Mouse (Mus musculus) NIH3T3 (cell line): ENCODE measurements around the gene Dpm2.

ENCODE experiments used
- DNase-seq: peaks from one replicate; pipeline ENCODE4 v3.0.0-alpha.2; 2012; ENCODE audit warnings: low read depth

The Dpm2 gene

DNA sequence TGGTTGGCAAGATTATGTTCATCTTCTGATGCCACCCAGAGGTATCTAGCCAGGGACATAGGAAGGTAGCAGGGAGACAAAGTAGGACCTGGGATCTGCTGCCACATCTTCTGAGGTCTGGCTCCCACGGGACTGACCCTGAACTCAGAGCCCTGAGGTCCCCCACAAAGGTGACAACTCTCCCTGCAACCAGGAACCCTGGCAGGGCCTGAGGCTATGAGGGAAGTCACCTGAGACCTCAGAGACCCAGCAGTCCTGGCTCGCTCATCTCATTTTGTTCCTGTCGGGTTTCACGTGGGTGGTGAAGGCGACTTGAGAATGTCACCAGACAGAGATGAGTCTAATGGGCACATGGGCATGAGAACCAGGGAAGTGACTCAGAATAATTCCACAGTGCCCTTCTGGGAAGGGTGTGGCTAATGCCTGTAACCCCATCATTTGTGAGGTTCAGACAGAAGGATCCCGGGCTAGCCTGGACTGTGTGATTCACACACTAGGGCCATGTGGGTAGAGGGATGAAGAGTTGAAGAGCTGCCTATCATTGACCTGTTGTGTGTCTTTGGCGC, 14.6 kb downstream of the Dpm2 start:
- no peak for DNase-seq

- DNase-seq = peak; percentile 98
Observed at GRCm38 (mm10) chr2:32586871-32587351, 16.3 kb downstream of the Dpm2 start, which contains the start of gene St6galnac4. TSS of gene St6galnac4 (plus strand) at chr2:32587095.

GRCm38 (mm10) chr2:32587731-32588321, 17.2 kb downstream of the Dpm2 start:
- peak; percentile 48 for DNase-seq

DNA sequence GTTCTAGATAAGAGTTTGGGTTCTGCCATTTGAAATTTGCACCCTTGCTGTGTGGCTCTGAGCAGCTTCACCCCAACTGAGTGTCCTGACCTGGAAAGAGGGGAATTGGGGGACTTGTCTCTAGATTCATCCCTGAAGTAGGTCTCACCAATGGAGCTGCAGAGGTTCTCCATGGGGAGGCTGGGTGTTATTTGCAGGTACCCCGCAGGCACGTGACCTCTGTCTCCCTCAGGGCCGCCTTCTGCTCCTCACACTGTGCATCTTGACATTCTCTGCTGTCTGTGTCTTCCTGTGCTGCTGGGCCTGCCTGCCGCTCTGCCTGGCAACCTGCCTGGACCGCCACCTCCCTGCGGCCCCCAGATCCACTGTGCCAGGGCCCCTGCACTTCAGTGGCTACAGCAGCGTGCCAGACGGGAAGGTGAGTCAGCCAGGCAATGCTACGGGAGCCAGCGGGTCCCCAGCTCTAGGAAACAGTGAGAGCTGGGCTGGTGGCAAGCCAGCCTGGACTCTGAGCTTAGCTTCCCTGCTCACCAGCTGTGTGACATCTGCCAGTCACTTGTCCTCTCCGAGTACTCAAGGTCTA, 18.6 kb downstream of the Dpm2 start:
- DNase-seq = peak; percentile 50

DNA sequence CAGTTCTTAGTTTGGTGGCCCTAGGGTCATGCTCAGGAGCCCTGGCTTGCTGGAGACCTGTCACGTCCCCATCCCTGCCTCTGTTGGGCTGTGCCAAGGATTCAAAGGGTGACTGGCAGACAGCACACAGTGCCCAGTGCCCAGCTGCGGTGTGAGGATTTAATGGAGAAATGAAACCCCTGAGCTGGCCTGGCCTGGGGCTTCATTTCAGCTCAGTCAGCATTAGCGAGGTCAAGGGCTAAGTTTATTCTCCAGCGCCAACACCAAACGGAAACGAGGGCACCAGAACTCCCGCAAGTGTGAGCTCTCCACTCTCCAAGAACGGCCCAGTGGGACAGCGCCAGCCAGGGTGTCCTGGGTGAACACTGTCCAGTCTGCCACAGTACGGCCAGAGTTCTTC, 19.6 kb downstream of the Dpm2 start:
- no peak for DNase-seq

- no peak for DNase-seq
Observed at GRCm38 (mm10) chr2:32591249-32591648, 20.6 kb downstream of the Dpm2 start.

DNA sequence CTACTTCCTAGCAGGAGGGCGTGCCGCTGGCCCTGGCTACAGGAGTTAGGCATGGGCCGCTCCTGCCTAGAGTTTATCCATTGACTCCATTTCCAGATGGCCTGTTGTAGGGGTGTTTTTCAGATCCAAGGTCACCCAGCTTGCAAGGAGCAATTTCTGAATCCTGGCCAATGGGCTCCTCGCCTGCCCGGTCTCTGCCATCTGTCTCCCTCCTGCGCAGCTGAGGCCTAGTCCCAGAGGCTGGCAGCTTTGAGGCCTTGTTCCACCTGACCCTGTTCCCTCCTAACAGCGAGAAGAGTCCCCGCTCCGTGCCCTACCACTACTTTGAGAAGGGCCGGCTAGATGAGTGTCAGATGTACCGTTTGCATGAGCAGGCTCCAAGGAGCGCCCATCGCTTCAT, 26.1 kb downstream of the Dpm2 start:
- DNase-seq = no peak

DNA sequence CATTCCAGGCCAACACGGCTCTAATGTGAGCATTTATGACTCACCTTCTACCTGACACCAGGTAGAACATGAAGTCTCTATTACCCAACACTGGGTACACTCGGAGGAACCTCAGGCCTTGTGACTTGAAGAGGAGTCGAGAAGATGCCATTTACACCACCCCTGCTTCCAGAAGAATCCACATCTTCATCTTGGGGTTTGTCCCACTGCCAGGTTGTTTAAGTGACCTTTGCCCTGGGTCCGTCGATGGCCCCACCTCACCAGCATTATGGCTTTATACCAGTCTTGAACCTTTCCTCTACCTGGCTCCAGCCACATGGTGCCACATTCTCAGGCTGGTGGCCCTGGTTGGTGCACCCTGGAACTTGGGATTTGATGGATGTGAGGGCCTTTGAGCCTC, 26.6 kb downstream of the Dpm2 start:
- no peak for DNase-seq

DNA sequence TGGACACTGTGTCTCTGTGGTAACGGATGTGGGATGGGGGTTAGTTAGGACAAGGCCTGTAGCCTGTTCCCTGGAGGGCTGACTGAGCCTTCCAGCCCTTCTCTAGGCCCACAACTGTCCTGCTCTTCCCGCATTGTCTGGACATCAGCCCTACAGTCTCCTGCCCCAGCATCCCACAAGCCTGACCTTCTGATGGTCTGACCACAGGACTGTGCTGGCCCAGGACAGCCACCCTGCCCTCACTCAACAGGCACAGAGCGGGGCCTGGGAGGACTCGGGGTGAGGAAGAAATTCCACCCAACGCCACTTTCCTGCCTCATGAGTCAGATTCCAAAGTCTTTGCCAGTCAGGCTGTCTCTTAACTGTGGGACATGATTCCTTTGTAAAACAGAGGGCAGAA, 27.0 kb downstream of the Dpm2 start:
- DNase-seq = no peak

DNA sequence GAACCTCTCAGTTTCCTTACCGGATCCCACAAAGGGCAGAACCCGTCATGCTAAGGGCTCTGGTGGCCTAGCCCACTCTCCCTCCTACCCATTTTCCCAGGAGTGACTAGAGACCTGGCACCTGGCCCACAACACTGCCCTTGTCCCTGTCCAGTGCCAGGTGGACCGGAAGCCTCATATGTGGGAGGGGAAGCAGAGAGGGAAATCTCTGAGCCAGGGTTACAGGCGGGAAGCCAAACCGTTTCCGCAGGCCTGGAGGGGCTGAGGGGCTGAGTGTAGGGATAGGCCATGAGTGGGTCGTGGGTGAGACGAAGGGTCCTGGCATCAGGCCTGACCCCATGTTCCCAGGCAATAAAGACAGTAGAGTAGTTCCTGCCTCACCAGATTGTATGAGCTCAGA, 27.8 kb downstream of the Dpm2 start:
- DNase-seq = no peak

- no peak for DNase-seq
Observed at GRCm38 (mm10) chr2:32599409-32599808, 28.8 kb downstream of the Dpm2 start, which contains the start of gene St6galnac6. TSS of gene St6galnac6 (plus strand) at chr2:32599709.

DNA sequence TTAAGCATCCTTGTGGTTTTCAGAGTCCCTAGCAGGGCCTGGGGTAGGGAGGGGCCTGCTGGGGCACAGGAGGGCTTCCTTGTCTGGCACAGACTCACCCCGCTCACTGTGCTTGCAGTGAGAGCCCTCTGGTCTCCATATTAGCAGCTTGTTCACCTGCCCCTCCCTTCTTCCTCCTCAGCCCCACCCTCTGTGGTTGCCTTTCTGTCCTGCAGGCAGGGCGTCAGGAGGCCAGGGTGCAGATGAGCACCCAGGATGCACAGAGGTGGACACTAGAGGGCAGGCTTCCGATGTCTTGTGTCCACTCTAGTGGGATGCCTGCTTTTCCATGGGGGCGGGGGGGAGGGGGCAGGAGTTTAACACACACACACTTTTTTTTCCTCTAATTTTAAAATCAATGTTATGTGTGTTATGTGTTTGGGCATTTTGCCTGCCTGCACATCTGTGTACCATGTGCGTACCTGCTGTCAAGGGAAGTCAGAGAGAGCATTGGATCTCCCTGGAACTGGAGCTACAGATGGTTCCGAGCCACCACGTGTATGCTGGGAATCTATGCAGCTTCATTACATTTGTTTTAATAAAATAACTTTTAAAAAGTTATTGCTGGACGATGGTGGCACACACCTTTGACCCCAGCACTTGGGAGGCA, 30.9 kb downstream of the Dpm2 start:
- DNase-seq = peak; percentile 73

DNA sequence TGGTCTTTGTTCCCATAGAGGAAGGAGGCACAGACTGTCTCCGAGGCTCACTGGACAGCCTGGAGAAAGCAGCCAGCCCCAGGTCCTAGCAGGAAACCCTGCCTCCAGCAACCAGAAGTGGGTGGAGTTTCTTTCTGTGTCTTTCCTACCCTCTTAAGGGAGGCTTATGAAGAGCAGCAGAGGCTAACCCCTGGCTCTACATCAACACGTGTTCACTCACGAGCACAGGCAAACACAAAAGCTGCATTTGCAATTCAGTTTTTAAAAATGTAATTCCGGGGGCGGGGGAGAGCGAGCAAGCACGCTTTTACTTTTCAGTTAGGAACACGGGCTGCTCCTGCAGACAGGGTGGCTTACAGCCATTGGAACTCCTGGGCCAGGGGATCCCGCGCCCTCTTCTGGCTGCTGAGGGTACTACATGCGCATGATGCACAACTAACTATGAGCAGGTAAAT, 32.0 kb downstream of the Dpm2 start:
- DNase-seq = peak; percentile 86

DNA sequence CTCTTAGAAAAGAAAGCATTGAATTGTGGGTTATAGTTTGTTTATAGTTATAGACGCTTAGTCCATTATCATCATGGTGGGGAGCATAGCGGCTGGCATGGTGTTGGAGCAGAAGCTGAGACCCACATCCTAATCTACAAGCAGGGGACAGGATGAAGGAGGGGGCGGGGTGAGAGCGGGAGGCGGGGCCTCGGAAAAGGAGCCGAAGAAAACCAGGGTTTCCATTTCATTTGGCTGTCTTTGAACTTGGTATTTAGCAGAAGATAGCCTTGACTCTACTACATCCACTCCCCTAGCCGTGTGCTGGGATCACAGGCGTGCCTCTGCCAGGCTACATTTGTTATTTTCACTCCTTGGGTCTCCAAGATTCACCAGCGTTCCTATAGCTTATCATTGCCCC, 34.0 kb downstream of the Dpm2 start:
- DNase-seq = no peak

DNA sequence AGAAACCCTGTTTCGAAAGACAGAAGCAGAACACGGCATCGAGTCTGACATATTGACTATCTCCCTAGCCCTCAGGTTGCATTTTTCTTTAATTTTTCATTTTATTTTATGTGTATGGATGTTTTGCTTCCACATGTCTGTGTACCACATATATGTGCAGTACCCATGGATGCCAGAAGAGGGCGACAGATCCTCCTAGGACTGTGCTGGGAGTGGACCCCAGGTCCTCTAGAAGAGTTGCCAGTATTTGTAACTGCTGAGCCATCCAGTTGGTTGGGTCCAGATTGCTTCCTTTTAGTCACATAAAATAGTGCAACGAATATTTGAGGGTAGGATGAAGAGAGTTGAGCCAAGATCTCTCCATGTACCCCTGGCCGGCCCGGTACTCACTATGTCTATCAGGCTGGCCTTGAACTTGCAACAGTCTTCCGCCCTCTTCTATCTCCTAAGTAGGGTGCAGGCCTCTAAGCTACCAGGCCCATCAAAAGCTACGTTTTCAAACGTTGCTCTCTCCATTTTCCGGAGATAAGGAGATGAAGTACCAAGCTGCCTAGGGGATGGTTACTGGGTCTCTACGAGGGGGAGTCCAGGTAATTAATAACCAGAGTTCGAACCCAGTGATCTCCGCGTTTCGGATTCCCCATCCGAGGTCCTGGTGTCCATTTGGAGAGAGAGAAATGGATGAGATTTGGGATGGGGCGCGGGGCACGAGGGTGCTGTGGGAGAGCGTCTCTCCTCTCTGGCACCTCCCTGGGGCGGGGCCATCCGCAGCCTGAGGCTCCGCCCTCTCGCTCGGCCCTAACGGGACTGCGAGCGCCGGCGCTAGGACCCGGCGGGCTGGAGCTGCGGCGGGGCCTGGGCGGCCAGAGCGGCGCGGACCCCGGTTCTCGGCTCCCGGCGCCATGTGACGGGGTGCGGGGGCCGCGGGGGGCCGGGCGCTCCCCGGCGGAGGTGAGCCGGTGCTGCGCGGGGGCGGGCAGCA, 35.8 kb downstream of the Dpm2 start:
- peak; percentile 94 for DNase-seq

DNA sequence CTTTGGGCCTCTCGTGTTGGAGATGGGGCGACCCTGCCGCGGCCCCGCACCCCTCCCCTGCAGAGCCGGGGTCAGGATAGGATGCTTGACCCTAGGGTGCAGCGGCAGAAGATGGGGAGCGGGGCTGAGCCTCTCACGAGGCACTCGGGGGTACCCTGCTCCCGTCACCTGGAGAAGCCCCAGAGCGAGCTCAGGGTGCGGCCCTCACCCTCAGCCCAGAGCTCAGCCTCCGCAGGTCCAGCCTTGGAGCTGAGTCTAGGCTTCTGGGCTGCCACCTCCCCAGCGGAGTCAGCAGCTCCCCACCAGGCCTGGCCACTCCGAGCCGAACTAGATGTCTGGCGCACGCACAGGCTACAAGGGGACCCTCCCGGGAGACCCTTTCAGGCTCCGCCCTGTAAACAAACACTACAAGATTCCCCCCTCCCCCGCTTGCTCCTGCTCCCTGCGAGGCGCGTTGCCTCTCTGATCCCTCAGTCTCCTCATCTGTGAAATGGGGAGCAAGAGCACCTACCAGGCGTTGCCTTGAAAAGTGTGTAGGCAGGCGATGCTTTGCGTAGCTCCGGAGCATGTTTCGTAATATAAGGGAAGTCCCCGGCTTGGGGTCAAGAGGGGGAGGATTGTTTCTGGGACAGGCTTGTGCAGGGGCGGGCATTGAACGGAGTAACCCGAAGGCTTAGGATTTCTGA, 36.7 kb downstream of the Dpm2 start:
- DNase-seq = peak; percentile 71

DNA sequence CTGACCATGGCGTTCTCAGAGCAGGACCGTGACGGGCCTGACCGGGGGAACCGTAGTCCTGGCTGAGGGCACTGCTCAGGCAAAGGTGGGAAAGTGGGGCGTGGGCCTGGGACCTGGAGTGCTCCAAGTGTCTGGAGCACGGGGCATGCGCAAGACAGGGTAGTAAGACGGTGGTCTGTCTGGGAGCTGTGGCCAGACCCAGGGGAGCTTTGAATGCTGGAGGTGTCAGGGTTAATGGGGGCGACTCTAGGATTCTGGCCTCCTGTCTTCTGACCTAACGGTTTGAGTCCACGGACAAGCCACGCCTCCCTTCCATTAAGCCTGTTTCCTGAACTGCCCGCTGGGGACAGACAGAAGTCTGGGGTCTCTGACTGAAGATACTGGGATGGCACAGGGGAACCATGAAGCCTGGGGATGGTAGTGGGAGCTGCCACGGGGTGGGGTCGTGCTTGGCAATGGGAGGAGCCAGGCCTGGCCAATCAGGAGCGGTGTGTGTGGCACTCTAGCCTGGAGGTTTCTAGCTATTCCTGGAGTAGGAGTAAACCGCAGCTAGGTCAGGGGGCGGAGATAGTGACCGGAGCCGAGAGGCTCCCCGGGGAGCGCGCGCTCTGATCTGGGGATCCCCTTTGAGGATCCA, 37.6 kb downstream of the Dpm2 start:
- peak; percentile 79 for DNase-seq

GRCm38 (mm10) chr2:32608778-32609435, 38.2 kb downstream of the Dpm2 start:
- DNase-seq = no peak

GRCm38 (mm10) chr2:32610610-32611229, 40.1 kb downstream of the Dpm2 start:
- peak; percentile 40 for DNase-seq

DNA sequence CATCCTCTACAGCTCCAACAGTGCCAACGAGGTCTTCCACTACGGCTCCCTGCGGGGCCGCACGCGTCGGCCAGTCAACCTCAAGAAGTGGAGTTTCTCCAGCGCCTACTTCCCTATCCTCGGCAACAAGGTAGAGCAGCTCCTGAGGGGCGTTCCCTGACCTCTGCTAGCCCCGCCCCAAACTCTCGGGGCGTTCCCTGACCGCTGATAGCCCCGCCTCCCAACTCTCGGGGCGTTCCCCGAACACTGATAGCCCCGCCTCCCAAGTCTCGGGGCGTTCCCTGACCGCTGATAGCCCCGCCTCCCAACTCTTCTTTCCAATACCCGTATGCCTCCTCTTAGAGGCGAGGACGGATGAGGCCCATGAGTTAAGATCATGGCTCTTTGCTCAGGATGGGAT, 41.6 kb downstream of the Dpm2 start:
- no peak for DNase-seq
